Mouse (Mus musculus) layer of hippocampus, adult 9-10 months (tissue): ENCODE measurements at regions not wholly inside any gene's neighbourhood (a gene's known extent, or its start where the extent isn't known, plus 50 kb on each side); places are given as distances from the start of the nearest gene placed in this dataset.

Experiments
- DNase-seq: peaks from one replicate; pipeline ENCODE4 v3.0.0; 2022; ENCODE audit warnings: low spot score

- DNase-seq, result no peak
Observed at GRCm38 (mm10) chr12:92509494-92509893, 660.5 kb upstream of the Sel1l start.

GRCm38 (mm10) chr12:92508796-92509489 is 660.0 kb upstream of the Sel1l start:
- DNase-seq, result no peak

GRCm38 (mm10) chr12:92483984-92484383 is 635.0 kb upstream of the Sel1l start:
- no peak for DNase-seq

DNA sequence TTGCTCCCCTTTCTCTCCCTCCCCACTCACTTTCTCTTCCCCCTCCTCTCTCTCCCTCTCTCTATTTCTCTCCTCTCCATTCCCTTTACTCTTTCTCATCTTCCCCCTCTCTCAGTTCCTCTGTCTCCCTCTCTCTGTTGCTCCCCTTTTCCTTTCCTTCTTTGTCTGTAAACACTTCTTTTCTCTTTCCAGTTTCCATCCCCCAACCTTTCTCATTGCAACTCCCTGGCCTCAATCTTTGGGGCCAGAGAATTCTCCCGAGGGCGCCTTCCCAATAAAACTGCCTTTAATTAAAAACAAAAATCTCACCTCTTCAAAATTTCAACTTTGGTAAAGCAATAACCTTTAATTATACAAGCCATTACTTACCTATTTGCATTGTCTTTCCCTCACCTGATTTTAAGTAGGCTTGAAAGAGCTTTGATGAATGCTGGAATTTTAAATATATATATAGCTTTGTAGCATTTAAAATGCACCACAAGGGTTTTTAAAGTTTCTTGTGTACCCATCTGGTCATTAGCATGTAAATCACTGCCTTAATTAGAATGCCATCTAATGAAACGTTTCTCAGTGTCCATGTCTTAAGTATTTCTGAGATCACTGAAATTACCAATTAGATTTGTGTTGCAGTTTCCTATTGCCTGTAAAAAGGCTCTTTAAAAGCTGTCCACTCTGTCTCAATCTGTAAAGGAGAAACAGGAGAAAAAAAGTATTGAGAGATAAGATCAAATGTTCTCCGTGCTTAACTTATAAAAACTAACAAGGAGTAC is 625.5 kb upstream of the Sel1l start:
- DNase-seq, result no peak

- DNase-seq, result no peak
Observed at GRCm38 (mm10) chr12:92451110-92451818, 602.3 kb upstream of the Sel1l start.

DNA sequence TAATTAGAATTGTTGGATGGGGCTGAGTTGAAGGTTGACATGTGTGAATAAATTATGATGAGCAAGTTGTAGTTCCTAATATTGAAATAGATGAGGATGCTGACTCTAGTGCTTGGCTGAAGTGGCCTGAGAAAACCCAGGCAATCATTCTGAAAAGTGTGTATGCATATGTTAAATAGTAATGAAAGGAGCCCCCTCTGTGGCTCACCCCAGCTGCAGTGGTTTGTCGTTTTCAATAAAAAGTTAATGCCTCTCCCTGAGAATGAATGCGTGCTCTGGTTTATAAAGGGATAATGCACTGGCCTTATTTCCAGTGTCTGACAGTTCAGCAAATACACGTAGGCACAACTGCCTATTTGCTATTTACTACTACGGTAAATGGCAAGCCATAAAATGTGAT is 569.5 kb upstream of the Sel1l start:
- no peak for DNase-seq

DNA sequence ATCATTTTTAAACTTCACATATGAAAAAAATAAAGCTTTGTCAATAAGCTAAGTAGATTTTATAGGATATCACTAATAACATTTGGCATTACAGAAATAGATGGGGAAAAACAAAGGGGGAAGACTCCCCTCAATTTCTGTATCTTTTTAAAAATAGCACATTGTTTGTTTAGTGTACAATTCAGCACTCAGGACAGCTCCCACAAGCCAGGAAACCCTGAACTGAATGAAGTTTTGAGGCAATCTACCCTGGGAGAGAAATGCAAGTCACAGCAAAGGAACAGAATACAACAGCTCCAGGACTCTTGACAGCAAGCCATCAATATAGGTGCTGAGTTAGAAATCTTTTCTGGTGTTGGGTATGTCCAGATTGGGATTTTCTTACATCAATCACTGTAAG is 556.5 kb upstream of the Sel1l start:
- no peak for DNase-seq

GRCm38 (mm10) chr12:92400987-92401386 is 552.0 kb upstream of the Sel1l start:
- no peak for DNase-seq

- DNase-seq, result no peak
Observed at GRCm38 (mm10) chr12:92386195-92386594, 537.2 kb upstream of the Sel1l start.

DNA sequence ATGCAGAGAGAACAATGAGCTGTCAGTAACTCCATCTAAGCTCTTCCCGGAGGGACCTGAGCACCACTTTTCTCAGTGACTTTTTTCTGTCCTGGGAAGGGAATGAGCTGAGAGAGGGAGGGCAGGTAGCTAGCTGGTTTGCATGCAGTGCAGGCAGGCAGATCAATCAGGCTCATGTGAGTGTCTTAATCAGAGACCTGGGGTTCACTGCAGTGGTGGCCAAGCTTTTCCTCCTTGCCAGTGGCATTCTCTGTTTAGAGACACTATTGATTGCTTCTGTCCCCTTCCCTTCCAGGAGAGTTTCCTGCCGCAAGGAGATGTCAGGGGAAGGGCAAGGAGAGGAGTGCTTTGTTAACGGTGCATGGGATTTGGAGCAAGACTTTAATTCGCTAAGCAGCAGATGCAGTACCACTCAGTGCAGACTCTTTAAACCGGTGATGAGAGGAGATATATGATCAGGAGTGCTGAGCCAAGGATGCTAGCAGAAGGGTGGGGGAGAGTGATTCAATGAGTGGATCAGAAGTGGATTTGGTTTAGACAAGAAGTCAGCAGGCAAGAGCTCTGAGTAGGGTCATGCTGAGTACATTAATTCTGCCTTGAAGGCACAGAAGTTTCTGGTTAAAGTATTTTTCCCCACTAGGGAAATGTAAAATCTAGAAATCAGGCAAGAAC is 535.4 kb upstream of the Sel1l start:
- DNase-seq, result no peak

- DNase-seq, result no peak
Observed at GRCm38 (mm10) chr12:92379130-92379529, 530.2 kb upstream of the Sel1l start.

- no peak for DNase-seq
Observed at GRCm38 (mm10) chr12:92365926-92366325, 517.0 kb upstream of the Sel1l start.

DNA sequence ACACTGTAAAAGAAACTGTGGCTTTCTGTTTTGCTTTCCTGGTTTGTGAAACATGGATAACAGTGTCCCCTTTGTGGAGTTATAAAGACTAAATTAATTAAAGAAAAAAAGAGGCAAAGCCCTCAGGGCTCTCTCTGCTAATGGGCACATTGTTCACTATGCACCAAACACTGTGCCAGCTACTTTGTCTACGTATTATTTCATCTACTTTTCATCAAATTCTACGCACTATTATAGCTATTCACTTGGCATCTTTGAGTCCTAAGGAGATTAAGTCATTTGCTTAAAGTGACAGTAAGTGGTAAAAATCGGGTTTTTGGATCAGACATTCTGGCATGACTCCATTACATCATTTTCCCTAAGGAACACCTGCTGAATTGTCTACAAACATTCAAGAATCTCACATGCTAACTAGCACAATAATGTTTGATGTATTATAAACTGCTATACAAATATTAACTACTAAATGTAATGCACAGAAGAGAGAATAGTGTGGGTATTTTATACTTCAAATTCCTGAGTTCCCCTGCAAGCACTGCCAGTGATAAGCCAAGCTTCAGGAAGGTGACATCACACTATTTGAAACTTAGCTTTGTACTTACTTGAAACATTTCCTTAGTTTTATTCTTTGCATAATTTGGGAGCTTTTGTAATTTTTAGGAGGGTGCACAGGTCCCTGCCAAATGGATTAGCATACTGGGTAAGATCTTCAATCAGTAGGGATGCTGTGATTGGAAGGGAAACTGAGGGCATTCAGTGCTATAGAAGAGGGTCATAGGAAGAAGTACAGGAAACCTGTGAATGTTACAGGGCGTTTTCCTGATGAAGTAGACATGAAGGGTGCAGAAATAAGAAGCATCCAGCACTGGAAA is 504.7 kb upstream of the Sel1l start:
- no peak for DNase-seq

DNA sequence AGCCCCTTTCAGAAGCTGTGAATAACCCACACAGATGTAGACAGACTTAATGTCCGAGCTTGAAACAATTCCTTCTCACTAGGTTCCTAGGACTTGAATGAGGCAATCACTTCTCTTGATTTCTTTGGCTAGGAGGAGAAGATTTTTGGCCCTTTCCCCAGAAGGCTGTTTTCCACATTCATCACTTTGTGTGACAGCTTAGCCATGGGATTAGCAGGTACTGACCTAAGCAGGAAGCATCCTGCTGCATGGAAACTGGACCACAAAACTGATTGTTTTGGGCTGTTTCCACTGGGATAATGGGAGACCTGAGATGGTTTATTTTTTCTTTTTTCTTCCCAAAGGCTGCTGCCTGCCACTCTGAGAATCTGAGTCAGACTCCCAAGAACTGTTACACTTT is 469.3 kb upstream of the Sel1l start:
- no peak for DNase-seq

DNA sequence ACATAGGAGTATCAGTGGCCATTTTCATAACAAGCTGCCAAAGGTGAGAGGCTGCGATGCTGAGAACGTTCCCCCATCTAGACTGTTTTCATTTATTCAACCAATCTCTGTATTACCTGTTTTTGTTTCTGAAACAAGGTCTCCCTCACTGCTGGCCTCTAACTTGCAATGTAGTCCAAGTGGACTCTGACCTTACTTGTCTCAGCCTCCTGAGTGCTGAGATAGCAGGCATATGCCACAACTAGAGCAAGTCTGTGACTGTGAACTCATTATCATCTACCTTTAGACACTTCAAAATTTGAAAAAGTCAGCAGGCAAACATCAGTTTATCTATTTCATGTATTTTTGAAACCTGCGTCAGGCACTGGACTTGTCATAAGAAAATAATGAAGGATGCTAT is 468.7 kb upstream of the Sel1l start:
- DNase-seq, result no peak

GRCm38 (mm10) chr12:92316285-92316684 is 467.3 kb upstream of the Sel1l start:
- DNase-seq, result no peak

DNA sequence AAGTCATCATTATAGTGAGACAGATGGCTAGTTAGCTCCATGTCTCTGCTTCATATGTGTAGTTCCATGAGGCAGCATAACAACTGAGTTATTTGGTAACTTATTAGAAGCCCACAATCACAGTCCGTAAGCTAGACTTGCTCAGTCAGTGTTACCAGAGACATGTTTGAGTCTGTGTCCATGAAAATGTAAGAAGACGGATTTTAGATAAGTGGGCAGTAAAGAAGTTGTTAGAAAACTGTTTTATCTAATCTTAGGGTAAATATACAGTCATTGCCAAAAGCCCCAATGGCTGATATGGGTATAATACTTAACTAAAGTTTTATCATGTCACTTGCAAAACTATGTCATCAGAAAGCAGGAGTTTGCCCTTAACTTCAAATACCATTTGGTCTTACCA is 466.9 kb upstream of the Sel1l start:
- DNase-seq, result no peak

DNA sequence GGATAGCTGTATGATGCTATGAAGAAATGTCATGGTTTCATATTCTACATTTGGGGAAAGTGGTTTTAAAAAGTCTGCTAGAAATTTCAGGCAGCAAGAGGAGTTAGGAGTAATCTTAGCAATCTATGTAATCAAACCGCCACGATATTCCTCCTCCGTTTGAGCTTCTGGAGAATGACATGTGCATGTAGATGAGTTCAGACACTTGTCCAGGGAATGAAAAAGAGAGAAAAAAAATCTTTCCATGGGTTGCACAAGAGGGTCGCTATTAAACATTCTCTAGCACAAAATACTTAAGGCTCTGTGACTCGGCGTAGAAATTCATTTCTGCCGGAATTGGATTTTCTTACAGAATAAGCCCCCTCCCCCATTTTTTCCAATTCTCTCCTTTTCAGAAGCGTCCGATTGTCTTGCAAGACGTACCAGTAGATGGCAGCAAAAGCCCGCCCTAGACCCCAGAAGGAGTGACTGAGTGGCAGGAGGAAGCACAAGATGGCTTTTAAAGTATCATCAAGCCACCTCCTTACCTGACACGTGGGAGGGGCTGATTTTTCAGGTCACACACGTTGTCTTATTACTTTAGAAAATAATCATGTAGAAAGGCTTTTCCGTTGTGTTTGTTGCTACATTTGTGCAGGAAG is 454.1 kb upstream of the Sel1l start:
- DNase-seq, result peak; percentile 45

DNA sequence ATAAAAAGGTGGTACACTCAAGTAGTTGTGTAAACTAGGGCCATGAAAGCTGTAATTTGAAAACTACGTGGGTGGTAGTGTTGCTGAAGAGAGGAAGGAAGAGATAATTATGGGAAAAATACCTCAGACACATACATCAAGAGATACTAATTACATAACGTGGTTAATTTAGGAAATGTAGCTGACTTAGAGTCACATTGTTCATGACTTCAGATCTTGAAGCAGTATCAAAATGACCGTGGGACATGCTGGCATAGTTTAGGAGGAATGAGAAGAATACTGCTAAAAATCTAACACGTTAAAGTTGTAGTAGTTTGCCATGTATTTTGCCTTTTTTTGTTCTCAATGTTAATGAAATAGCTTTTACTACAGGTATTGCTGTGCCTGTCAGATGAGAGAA is 445.9 kb upstream of the Sel1l start:
- no peak for DNase-seq

- DNase-seq, result no peak
Observed at GRCm38 (mm10) chr12:92293341-92293720, 444.4 kb upstream of the Sel1l start.
